Mouse (Mus musculus) adrenal gland, adult 18-20 months (tissue): ENCODE results near the gene Zfp646. TPM values are rescaled to one million over a fixed set of nuclear protein-coding genes. Genes with fewer than 3 reads are reported as not detected.

Experiments used
- DNase-seq, 2 experiments: peaks; one replicate each; pipeline ENCODE4 v3.0.0; 2021 to 2022; ENCODE audit warnings: low spot score in 2 of 2
- total RNA-seq, 2 experiments: library from RNA; stranded (reverse); gene quantifications; 1 replicate in 1 of 2; 2 replicates in 1 of 2; pipeline ENCODE4 v1.2.3; 2021

The Zfp646 gene
- total RNA-seq, 2 experiments from 2014 or later: 31.1 to 36.6 TPM

GRCm38 (mm10) chr7:127915293-127915692 lies 39.3 kb downstream of the Zfp646 start:
- DNase-seq: no peak

GRCm38 (mm10) chr7:127918203-127918602 lies 42.2 kb downstream of the Zfp646 start:
- DNase-seq: no peak

- no peak for DNase-seq
Measured at GRCm38 (mm10) chr7:127919290-127919689, 43.3 kb downstream of the Zfp646 start.

GRCm38 (mm10) chr7:127921516-127921915 lies 45.5 kb downstream of the Zfp646 start:
- DNase-seq: no peak

- DNase-seq: no peak
Measured at GRCm38 (mm10) chr7:127922451-127923275, 46.6 kb downstream of the Zfp646 start.

- no peak for DNase-seq
Measured at GRCm38 (mm10) chr7:127923714-127924113, 47.7 kb downstream of the Zfp646 start.

DNA sequence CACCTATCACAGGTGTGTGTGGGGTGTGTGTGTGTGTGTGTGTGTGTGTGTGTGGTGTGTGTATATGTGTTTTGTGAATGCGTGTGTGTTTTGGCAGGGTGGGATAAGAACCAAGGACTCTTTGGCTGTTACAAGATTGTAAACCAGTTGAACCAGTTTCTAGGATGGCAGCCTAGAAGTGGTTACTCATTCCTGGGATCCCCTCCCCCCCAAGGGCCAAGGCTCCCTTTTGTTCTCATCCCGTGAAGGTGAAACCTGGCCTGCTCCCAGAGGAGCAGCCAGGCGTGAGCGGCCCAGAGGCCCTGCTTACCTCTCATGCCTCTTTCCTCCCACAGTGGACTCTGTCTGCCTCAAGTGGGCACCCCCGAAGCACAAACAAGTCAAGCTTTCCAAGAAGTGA lies 49.2 kb downstream of the Zfp646 start:
- no peak for DNase-seq

GRCm38 (mm10) chr7:127926066-127926465 lies 50.0 kb downstream of the Zfp646 start:
- DNase-seq: no peak

- no peak for DNase-seq
Measured at GRCm38 (mm10) chr7:127926846-127927245, 50.8 kb downstream of the Zfp646 start.

GRCm38 (mm10) chr7:127927726-127928125 lies 51.7 kb downstream of the Zfp646 start:
- no peak for DNase-seq

DNA sequence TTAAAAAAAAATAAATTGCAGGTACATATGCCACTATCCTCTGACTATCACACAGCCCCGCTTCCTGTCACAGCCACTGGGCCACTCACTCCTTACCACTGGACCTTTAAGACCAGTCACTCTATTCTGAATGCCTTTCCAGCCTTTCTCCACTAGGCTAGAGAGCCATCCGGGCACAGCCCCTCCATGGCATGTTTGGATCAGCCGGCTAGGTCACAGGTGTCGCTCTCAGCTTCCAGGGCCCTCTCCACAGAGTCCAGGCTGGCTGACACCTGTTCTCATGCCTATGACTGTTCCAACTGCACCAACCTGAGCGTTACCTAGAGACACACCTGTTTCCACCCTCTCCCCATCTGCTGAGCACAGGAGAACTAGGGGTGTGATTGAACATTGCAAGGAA lies 52.6 kb downstream of the Zfp646 start:
- DNase-seq: no peak

GRCm38 (mm10) chr7:127929923-127930322 lies 53.9 kb downstream of the Zfp646 start, which contains the start of gene Prss8:
Prss8 (minus strand) TSS chr7:127930104.
- DNase-seq: no peak

DNA sequence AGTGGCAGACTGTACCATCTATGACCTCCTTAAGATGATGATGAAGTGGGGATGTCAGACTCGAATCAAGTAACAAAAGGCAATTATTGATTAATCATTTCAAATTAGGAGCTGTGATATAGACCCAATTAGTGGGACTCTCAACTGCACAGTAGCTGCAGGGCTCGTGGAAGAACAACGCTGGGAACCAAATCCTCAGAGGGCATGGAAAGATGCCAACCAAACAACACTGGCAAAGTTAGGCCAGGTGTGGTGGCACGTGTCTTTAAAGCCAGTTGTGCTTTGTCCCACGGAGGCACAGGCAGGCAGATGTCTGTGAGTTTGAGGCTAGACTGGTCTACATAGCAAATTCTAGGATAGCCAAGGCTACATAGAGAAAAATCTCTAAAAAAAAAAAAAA lies 54.6 kb downstream of the Zfp646 start:
- DNase-seq: no peak

DNA sequence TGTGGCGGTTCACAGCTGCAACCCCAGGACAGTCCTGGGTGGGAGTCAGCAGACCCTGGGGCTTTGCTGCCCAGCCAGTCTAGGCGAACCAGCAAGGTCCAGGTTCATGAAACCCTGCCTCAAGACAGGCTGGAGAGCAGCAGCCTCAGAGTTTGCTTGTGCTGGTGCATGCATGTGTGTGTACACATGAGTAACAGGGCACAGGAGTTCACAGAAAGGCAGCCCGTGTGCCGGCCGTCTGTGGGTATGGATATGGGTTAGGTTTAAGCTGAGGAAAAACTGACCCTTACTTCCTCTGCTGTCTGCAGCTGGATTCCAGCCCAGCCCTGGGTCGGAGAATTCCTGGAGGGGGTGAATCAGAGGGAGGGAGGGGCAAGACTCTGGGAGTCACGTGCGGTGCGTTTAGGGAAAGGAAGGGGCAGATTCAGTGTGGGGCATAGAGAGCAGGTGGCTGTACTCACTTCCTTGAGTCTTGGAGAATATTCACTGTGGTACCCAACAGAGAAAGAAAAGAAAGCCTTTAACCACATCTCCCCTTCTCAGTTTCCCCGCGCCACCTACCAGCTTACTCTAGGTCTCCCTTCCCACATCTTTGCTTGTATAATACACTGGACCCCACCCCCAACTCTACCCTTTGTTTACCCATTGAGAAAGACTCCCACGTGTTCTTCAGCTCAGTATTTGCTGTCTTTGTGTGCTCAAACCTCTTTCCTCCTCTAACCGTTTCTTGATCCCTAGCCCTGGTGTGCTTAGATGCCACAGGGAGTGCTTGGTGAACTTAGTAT lies 55.5 kb downstream of the Zfp646 start:
- peak in 1 of 2 experiments; percentile 32 for DNase-seq

- no peak for DNase-seq
Measured at GRCm38 (mm10) chr7:127932273-127933031, 56.4 kb downstream of the Zfp646 start.

DNA sequence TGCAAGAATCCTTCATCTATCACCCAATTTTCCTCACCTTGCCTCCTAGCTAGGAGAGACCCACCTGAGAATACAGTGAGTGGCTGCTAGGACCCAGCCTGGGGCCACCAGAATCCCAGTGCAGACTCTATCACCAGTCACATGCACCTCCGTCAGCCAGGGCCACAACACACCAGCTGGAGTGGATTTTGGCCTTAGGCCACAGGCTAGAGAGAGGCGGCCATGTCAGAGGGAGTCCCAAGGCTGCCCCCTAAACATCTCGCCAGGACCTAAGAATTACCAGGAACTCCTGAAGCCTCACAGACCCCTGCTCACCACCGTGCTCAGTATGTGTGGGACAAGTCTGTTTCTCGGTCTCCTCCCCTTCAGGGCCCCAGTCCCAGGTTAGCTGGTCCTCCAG lies 58.1 kb downstream of the Zfp646 start:
- no peak for DNase-seq

DNA sequence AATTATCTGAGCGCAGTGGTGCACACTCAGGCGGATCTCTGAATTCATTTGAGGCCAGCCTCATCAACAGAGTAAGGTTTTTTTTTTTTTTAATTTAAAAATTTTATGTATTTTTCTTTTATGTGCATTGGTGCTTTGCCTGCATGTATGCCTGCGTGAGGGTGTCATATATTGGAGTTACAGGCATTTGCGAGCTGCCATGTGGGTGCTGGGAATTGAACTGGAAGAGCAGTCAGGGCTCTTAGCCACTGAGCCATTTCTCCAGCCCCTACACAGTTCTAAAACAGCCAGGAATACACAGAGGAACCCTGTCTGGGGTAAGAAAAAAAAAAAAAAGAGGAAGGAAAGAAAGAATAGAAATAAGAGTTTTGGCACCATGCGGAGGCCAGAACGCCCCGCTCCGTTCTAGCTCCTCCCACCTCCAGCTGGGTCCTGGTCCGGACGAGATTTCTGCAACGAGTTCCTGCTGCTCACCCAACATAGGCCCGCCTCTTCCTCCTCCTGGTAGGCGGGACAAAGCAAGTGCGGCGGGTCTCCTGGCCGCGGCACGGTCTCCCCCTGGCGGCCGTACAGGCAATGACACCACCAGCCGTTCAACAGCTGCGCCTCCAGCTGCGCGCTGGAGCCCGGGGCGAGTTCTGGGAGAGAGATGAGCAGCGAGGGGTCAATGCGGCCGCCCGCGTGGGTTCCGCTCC lies 59.2 kb downstream of the Zfp646 start:
- peak; percentile 95 for DNase-seq
